Mouse (Mus musculus): Measurements from ENCODE around the gene Nfam1. TPM values are rescaled to one million over a fixed set of nuclear protein-coding genes. Genes with fewer than 3 reads are reported as not detected.

Gene Nfam1
- 2.2 and 3.7 TPM in 2 replicates for polyA plus RNA-seq (2012; ENCODE audit: low replicate concordance)

GRCm38 (mm10) chr15:83032981-83033541, at the start of gene Nfam1:
Gene Nfam1 (minus strand): TSS chr15:83033306.

GRCm38 (mm10) chr15:82987732-82988112, 45.4 kb downstream of the Nfam1 start, which contains the start of gene Tcf20:
Gene Tcf20 (minus strand): TSS chr15:82987872.

Other genes starting within 250 kb of the Nfam1 start
- gene Cyp2d26, start 239.0 kb downstream of the Nfam1 start, polyA plus RNA-seq (2012; ENCODE audit: low replicate concordance), result 0.10 TPM in 1 of 2 replicates, not detected in the other
- 14.1 and 15.3 TPM in 2 replicates for gene Tcf20, start 45.4 kb downstream of the Nfam1 start, polyA plus RNA-seq (2012; ENCODE audit: low replicate concordance)
- 2.3 and 5.1 TPM in 2 replicates for gene Serhl, start 56.2 kb upstream of the Nfam1 start, polyA plus RNA-seq (2012; ENCODE audit: low replicate concordance)
- 43.3 and 127 TPM in 2 replicates for gene Rrp7a, start 89.5 kb upstream of the Nfam1 start, polyA plus RNA-seq (2012; ENCODE audit: low replicate concordance)
- gene Poldip3, start 116.1 kb upstream of the Nfam1 start, polyA plus RNA-seq (2012; ENCODE audit: low replicate concordance), result 133 and 155 TPM in 2 replicates
- 101 and 214 TPM in 2 replicates for gene Cyb5r3, start 139.3 kb upstream of the Nfam1 start, polyA plus RNA-seq (2012; ENCODE audit: low replicate concordance)
- gene A4galt, start 218.5 kb upstream of the Nfam1 start, polyA plus RNA-seq (2012; ENCODE audit: low replicate concordance), result 2.6 and 4.4 TPM in 2 replicates

Measured in leukemia stem cell, adult 10-12 weeks (primary cell).